Mouse (Mus musculus): ENCODE measurements around the gene Pax7. TPM values are rescaled to one million over a fixed set of nuclear protein-coding genes. Genes with fewer than 3 reads are reported as not detected.

The Pax7 gene
- polyA plus RNA-seq, 1 experiment from 2014 or later: 0.39 TPM

DNA sequence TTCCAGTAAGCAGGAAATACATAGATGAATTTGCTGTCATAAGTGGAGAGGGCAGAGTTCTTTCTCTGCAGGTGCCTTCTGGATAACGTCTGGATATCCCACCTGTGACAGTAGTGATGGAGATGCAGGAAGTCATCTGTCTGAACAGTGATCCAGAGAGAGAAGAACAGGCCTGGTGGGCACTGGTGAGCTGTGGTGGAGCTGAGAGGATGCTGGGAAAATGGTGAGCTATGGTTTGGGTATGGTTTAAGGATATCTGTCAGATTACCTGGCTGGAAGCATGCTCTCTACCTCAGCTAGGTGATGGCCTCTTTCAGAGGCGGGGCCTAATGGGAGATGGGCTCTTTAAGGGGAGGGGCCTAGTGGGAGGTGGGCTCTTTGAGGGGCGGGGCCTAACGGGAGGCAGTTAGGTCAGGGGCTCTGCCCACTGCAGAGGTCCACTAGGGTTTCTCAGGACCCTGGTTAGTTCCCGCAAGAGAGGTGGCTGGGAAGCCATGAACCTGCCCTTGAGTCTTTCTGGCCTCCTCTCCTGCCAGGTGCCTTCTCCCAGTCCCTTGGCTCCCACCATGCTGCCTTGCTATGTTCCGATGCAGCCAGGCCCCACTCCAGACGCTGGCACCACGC lies 17.3 kb upstream of the Pax7 start:
- Histone ChIP-seq H3K27me3 (peaks cover 67% of the 10 kb centered on the region), H3K27ac (replicated peaks) (no peak overlapping the region), H3K4me1 (replicated peaks) (peaks cover 9% of the 10 kb centered on the region; the same call in 1 of the 2 replicates), H3K4me2 (no peak overlapping the region), H3K4me3 (no peak overlapping the region), H3K36me3 (no peaks in the 10 kb centered on the region), H3K9me3 (no peaks in the 10 kb centered on the region), H3K9ac (no peak overlapping the region)
- ATAC-seq (ENCODE audit: low FRiP score, low read depth): no peak
- 18% methylated on average over 8 of the region's 8 CpGs for WGBS

DNA sequence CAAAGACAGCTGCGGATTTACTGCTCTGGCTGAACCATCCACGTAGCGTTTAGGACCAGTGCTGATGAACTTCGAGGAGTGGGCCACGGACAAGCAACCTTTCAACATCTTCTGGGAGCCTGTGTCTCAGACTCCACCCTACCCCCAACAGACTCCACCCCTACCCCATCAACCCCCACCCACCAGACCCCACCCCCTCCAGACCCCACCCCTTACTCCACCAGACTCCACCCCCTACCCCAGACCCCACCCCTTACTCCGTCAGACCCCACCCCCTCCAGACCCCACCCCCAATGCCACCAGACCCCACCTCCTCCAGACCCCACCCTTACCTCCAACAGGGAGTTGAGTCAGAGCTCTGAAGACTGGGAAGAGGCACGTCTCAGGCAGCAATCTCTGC lies 10.1 kb upstream of the Pax7 start:
- Histone ChIP-seq H3K4me2 (no peak overlapping the region), H3K27ac (replicated peaks) (no peak overlapping the region), H3K27me3 (peaks cover 44% of the 10 kb centered on the region), H3K9me3 (no peaks in the 10 kb centered on the region), H3K4me1 (replicated peaks) (peaks cover 5% of the 10 kb centered on the region; the same call in 1 of the 2 replicates), H3K4me3 (no peak overlapping the region), H3K36me3 (no peaks in the 10 kb centered on the region), H3K9ac (no peak overlapping the region)
- WGBS: 25% methylated on average over 7 of the region's 7 CpGs
- no peak for ATAC-seq (ENCODE audit: low FRiP score, low read depth)

DNA sequence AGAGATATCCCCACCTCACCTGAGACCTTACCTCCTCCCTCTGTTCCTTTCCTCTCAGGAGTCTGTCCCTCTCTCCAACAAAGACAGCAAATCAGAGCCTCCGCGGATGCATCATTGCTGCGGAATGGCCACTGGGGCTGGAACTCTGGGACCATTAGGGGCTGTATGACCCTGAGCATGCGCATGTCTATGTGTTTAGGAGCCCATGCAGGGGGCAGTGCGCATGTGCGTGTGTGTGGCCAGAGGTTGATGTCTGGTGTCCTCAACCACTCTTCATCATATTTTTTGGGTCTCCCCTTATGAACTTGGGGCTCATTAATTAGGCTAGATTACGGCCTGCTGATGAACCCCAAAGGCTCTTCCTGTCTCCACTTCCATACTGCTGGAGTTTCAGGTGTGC lies 9.6 kb upstream of the Pax7 start:
- Histone ChIP-seq H3K27me3 (peaks cover 42% of the 10 kb centered on the region), H3K9ac (no peak overlapping the region), H3K4me2 (no peak overlapping the region), H3K4me3 (no peak overlapping the region), H3K36me3 (no peaks in the 10 kb centered on the region), H3K4me1 (replicated peaks) (peaks cover 5% of the 10 kb centered on the region; the same call in 1 of the 2 replicates), H3K27ac (replicated peaks) (no peak overlapping the region), H3K9me3 (no peaks in the 10 kb centered on the region)
- WGBS: 70% methylated on average over 7 of the region's 7 CpGs
- no peak for ATAC-seq (ENCODE audit: low FRiP score, low read depth)

DNA sequence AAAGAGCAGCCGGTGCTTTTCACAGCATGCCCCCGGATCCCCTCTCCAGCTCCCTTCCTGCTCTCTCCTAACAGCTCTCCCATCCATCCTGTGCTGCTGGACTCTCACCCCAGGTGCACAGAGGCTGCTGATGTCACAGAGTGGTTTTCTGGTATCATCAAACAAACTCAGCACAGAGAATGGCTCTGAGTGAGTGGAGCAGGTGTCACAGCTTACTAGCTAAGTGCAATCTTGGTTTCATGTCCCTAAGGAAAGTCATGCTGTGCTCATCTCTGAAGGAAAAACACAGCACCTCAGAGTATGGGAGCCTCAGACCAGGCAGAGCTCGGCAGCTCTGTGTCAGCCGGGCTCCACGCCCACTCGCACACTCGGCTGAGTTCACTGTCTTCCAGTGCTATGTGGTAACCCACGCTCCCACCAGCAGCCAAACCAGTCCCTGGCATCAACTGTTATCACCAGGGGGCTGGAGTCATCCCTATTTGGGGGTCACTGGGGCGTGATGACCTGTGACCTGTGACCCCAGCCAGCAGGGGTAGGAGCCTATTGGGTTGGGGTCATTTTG lies 7.7 kb upstream of the Pax7 start:
- no peak for ATAC-seq (ENCODE audit: low FRiP score, low read depth)
- Histone ChIP-seq H3K27me3 (peaks cover 57% of the 10 kb centered on the region), H3K4me1 (replicated peaks) (peaks cover 7% of the 10 kb centered on the region; the same call in 1 of the 2 replicates), H3K9ac (no peak overlapping the region), H3K4me3 (no peak overlapping the region), H3K36me3 (no peaks in the 10 kb centered on the region), H3K4me2 (no peak overlapping the region), H3K9me3 (no peaks in the 10 kb centered on the region), H3K27ac (replicated peaks) (no peak overlapping the region)
- 45% methylated on average over 9 of the region's 9 CpGs for WGBS

DNA sequence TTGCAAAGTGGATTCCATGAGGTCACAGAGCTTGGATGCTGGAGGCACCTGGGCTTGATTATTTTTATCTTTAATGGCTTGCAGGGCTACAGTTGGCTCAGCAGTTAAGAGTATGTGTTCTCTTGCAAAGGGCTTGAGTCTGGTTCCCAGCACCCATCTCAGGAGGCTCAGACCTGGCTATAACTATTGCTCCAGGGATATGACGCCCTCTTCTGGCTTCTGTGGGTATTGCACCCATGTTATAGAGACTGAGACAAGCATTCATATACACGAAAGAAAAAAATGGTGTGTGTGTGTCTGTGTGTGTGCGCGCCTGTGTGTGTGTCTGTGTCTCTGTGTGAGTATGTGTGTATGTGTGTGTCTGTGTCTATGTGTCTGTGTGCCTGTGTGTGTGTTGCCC lies 7.1 kb upstream of the Pax7 start:
- H3K27me3 ChIP-seq: peaks cover 58% of the 10 kb centered on the region
- ATAC-seq (ENCODE audit: low FRiP score, low read depth): no peak

DNA sequence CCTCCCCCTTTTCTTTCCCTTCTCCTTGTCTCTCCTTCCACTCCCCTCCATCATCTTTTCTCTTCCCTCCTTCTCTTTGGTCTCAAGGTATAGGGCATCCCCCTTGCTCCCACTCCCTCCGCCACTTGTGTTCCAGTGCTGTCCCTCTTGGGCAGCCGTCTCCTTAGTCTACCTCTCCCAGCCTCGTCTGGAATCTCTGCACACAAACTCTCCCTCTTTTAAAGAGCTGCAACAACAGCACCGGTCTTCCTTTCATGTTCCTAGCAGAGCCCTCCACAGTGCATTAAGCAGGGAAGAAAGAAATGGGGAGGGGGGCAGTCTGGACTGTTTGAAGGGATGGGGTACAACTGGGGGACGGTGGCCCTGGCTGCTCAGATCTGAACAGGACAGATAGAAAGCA lies 3.4 kb upstream of the Pax7 start:
- WGBS: 11% methylated on average over 5 of the region's 5 CpGs
- Histone ChIP-seq H3K4me1 (replicated peaks) (peaks cover 16% of the 10 kb centered on the region), H3K9me3 (no peaks in the 10 kb centered on the region), H3K4me3 (no peak overlapping the region), H3K36me3 (no peaks in the 10 kb centered on the region), H3K9ac (no peak overlapping the region), H3K4me2 (no peak overlapping the region), H3K27me3 (peaks cover 70% of the 10 kb centered on the region), H3K27ac (replicated peaks) (no peak overlapping the region)
- no peak for ATAC-seq (ENCODE audit: low FRiP score, low read depth)

More for the DNA sequence above, 7.1 kb upstream of the Pax7 start:
- no peaks in the 10 kb centered on the region for H3K9me3 ChIP-seq
- WGBS: 76% methylated on average over 4 of the region's 4 CpGs
- no peak overlapping the region for H3K27ac ChIP-seq (replicated peaks)
- peaks cover 7% of the 10 kb centered on the region; the same call in 1 of the 2 replicates for H3K4me1 ChIP-seq (replicated peaks)
- H3K36me3 ChIP-seq: no peaks in the 10 kb centered on the region
- H3K9ac ChIP-seq: no peak overlapping the region
- no peak overlapping the region for H3K4me2 ChIP-seq
- H3K4me3 ChIP-seq: no peak overlapping the region

DNA sequence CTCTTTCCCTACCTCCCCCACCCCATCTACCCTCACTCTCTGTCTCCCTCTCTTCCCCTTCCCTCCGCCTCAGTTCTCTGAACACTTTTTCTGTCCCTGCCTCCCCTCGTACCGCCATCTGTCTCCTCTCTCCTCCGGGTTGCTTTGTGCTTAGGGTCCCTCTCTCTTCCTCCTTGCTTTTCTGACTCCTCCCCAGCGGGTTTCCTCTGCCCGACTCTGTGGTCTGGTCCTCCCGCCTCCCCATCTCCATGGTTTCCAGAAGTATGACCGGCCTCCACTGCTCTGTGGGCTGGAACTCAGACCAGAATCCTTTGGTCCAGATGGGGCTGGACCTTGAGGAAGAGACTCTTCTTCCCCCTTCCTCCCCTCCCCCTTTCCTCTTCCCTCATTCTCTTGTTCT lies 2.9 kb upstream of the Pax7 start:
- peaks cover 21% of the 10 kb centered on the region for H3K4me1 ChIP-seq (replicated peaks)
- peaks cover 70% of the 10 kb centered on the region for H3K27me3 ChIP-seq
- H3K27ac ChIP-seq (replicated peaks): no peak overlapping the region
- H3K4me2 ChIP-seq: no peak overlapping the region
- H3K9ac ChIP-seq: no peak overlapping the region
- no peak overlapping the region for H3K4me3 ChIP-seq
- 0% methylated on average over 8 of the region's 8 CpGs for WGBS
- H3K36me3 ChIP-seq: no peaks in the 10 kb centered on the region
- no peaks in the 10 kb centered on the region for H3K9me3 ChIP-seq
- 0 out of 2 replicates have a peak, but pooled peaks have one; percentile 63 for ATAC-seq (ENCODE audit: low FRiP score, low read depth)

DNA sequence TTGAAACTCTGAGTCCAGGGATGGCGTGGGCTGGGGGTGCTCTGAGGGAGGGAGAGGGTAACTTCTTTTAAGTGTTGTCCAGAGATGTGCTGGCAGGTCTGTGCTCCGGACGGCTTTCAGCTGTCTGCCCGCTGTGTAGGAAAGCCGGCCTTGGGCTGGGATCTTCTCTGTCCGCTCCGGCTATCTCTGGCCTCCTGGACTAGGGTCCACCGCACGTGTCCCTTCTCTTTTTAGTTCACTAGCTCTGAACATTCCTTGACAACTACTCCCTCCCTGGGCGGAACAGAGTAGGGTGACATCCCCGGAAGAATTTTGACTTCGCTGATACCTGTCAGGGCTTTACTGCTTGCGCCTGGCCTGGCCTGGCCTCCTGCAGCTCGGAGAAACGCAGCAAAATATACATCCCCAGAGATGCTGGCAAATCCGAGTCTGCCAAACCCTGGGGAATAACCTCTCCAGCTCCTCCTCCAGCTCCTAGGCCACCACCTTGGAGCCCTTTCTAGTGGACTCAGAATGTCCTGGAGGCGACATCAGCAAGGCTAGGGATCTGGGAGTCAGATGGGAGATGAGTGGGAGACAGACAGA lies 581 bp upstream of the Pax7 start:
- Histone ChIP-seq H3K4me1 (replicated peaks) (peaks cover 22% of the 10 kb centered on the region), H3K4me2 (no peak overlapping the region; the same call in 1 of the 2 replicates), H3K27ac (replicated peaks) (no peak overlapping the region), H3K4me3 (no peak overlapping the region; the same call in 1 of the 2 replicates), H3K27me3 (peaks cover 79% of the 10 kb centered on the region), H3K9me3 (no peaks in the 10 kb centered on the region), H3K36me3 (no peaks in the 10 kb centered on the region), H3K9ac (no peak overlapping the region)
- no peak for ATAC-seq (ENCODE audit: low FRiP score, low read depth)
- WGBS: 5% methylated on average over 17 of the region's 17 CpGs

DNA sequence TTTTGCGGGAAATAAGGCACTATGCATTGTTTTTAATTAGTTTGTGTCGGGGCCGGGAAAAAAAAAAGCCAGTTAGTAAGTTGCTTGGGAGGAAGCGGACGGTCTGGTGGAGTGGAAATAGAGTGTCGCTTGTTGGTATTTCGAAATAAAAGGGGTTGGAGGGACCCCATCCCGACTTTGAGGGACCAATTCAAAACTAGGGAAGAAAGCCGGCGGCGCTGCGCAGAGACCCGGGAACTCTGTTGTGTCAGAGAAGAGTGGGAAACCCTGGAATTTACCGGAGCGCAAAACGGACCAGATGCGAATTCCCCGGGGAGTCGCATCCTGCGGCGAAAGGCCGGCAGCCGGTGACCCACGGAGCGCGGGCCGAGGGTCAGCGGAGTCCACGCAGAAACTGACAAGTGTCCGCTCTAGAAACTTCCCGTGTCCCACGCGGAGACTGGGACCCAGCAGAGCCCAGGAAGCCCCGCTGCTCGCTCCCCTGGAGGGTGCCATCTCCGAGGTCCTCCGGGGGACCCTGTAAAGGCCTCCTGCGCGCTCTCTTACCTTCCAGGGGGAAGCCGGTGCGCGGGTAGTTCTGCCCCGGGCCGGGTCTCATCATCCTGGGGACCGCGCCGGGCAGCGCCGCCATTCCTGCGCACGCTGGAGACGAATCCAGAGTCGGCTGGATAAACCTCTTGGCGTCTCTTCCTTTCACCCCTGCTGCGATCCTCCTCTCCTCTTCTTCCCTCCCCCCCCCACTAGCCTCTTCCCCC lies 870 bp downstream of the Pax7 start:
- no peak overlapping the region for H3K27ac ChIP-seq (replicated peaks)
- WGBS: under 1% methylated on average over 52 of the region's 55 CpGs

DNA sequence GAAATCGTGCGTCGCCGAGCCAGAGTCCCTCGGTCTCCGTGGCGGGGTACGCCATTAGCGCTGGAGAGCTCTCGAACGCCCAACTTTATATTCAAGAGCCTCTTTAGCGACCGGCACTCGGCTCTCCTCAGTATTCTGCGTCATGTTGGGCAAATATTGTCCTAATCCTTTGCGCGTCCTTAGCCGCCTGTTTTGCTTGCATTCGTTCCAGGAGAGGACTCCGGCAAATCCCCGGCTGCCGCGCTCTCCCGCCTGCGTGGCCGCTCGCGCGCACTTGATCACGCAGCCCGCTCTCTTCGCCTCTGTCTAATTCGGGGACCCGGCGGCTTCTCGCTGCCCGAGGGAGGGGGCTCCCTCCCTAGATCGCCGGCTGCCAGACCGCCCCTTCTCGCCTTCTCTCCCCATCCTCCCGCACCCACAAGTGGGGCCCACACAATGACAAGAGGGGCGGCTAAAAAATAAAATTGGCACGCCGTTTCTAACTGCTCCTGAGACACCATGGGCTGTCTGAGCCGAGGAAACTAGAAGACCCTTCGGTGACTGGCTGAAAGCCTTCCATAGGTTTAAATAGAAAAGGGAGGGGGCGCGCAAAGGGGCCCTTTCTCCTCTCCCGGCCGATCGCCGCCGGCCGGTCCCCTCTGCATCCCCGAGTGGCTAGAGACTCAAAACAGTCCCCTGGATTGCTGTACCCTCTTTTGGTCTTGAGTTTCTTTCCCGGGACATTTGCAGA lies 1.7 kb downstream of the Pax7 start:
- Histone ChIP-seq H3K4me3 (peak overlapping the region; percentile 23), H3K9me3 (no peaks in the 10 kb centered on the region), H3K4me1 (replicated peaks) (peaks cover 31% of the 10 kb centered on the region), H3K36me3 (no peaks in the 10 kb centered on the region), H3K27ac (replicated peaks) (no peak overlapping the region), H3K4me2 (peak overlapping the region; percentile 16), H3K9ac (no peak overlapping the region), H3K27me3 (peaks cover 82% of the 10 kb centered on the region)
- under 1% methylated on average over 57 of the region's 57 CpGs for WGBS
- no peak for ATAC-seq (ENCODE audit: low FRiP score, low read depth)

More for the DNA sequence above, 870 bp downstream of the Pax7 start:
- H3K36me3 ChIP-seq: no peaks in the 10 kb centered on the region
- ATAC-seq (ENCODE audit: low FRiP score, low read depth): no peak
- H3K9ac ChIP-seq: no peak overlapping the region
- peaks cover 81% of the 10 kb centered on the region for H3K27me3 ChIP-seq
- peak overlapping the region; percentile 23 for H3K4me3 ChIP-seq
- H3K9me3 ChIP-seq: no peaks in the 10 kb centered on the region
- H3K4me2 ChIP-seq: peak overlapping the region; percentile 41
- H3K4me1 ChIP-seq (replicated peaks): peaks cover 31% of the 10 kb centered on the region

DNA sequence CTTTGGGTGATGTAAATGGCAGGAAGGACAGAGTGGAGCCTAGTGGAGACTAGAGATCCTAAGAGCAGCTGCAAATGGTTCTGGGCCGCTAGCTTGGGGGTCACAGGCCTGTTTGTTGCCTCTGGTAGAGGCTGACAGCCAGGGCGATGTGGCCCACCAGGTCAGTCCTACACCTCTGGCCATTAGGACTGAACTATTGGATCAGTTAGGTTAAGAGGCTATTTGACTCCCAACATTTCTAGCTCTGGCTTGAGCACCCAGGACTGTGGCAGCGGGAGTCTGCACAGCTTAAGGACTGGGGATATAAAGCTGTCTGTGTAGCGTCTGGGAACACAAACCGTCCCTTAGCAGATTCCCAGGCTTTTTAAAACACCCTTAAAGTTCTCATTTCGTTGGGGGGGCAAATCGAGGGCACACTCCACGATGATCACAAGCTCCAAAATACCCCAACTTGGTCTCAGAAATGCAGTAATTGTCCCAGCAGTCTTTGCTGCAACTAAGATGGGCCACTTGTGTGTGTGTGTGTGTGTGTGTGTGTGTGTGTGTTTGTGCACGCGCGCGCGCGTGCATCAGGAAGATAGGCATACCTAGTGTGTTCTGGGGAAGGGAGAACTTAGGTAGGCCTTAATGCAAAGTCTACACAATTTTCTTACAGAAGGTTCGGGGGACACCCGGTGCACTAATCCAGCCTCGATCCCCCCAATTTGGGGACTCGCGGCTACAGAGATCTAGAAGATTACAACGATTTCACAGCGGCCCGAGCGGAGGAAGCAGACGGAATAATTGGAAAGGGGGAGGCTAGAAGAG lies 2.5 kb downstream of the Pax7 start:
- Histone ChIP-seq H3K36me3 (no peaks in the 10 kb centered on the region), H3K9me3 (no peaks in the 10 kb centered on the region), H3K4me1 (replicated peaks) (peaks cover 29% of the 10 kb centered on the region), H3K27me3 (peaks cover 85% of the 10 kb centered on the region), H3K4me2 (peak overlapping the region; percentile 16; the same call in 1 of the 2 replicates), H3K4me3 (peak overlapping the region; percentile 23; the same call in 1 of the 2 replicates), H3K9ac (no peak overlapping the region), H3K27ac (replicated peaks) (no peak overlapping the region)
- no peak for ATAC-seq (ENCODE audit: low FRiP score, low read depth)
- 6% methylated on average over 24 of the region's 24 CpGs for WGBS
